Mouse (Mus musculus): ENCODE results near the gene Cnot3. TPM values are rescaled to one million over a fixed set of nuclear protein-coding genes. Genes with fewer than 3 reads are reported as not detected.

Cnot3 gene
- polyA plus RNA-seq, 1 experiment from 2014 or later = 51.4 TPM

DNA sequence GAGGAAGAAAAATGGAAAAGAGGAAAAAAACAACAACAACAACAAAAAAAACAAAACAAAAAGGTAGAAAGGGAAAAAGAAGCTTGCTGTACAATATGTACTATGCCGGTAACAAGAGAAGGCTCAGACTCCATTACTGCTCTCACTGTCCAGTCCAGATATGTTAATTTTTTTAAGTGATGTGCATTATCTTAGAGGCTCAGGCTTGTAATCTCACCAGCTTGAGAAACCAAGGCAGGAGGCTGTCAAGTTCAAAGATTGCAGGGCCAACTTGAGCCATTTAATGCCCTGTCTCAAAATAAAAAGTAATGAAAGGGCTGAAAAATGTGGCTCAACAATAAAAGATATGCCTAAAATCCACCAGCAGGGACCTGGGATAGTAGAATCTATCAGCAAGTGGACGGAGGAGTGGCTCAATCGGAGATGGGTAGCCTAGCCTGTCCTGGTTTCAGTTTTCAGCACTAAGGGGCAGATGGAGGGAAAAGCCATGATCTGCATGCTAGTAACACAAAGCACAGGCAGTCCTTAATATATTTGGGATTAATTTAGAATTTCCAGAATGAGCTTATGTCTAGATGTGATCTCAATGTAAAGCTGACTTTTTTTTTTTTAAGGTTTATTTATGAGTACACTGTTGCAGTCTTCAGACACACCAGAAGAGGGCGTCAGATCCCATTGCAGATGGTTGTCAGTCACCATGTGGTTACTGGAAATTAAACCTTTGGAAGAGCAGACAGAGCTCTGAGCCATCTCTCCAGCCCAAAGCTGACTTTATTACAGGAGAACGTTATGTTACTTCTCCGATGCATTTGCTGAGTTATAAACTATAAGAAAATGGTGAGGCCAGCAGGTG, 28.5 kb upstream of the Cnot3 start:
- WGBS = 41% methylated on average over 6 of the region's 6 CpGs
- H3K9ac ChIP-seq = no peak overlapping the region
- H3K4me1 ChIP-seq = 0 out of 2 replicates have a peak, but pooled peaks cover 7% of the 10 kb centered on the region
- H3K27me3 ChIP-seq = no peaks in the 10 kb centered on the region
- peak overlapping the region; percentile 74 for H3K4me3 ChIP-seq
- H3K27ac ChIP-seq = no peak overlapping the region
- H3K4me2 ChIP-seq = peak overlapping the region; percentile 71; the same call in 1 of the 2 replicates
- ATAC-seq (ENCODE audit: borderline replicate concordance, extremely low read depth, low FRiP score, low TSS enrichment) = peak; percentile 6; the same call in 1 of the 2 replicates
- H3K36me3 ChIP-seq = peaks cover 23% of the 10 kb centered on the region; the same call in 1 of the 2 replicates
- no peaks in the 10 kb centered on the region for H3K9me3 ChIP-seq

DNA sequence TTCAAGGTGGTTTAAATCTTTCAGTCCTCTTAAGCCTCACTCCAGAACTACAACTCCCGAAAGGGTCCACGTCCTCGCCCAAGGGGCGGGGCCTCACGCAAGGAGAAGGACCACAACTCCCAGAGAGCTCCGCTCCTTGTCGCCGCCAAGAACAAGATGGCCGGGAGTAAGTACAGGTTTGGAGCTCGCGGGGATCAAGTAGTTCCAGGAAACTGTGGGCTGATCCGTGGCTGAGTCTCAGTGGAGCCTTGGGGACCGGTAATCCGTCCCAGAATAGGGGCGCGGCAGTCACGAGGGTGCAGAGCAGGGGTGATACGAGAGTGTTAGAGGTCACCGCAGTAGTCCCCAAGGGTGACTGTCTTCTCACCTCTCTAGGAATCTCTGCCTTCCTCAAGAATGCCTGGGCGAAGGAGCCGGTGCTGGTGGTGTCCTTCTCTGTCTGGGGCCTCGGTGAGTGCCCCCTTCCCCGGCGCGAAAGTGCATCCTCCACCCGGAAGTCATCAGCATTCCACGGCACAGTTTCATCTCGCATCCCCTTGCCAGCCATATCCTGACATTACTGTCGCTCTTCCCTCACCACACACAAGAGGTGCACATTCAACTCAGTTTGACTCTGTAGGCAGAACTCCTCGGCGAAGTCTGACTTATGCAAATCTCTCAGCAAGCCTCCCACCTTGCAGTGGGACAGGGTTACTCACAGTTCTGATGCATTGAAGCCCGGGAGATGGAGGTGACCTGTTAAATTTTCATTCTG, 27.6 kb upstream of the Cnot3 start, which contains the start of gene Ndufa3:
Ndufa3 (plus strand) TSS at position 132 of the 754 bp plus-strand sequence.
- peak; percentile 95 for ATAC-seq (ENCODE audit: borderline replicate concordance, extremely low read depth, low FRiP score, low TSS enrichment)
- peak within 1 kb of the TSS; percentile 65 for H3K27ac ChIP-seq
- peak within 1 kb of the TSS; percentile 71 for H3K4me2 ChIP-seq
- H3K4me1 ChIP-seq = 0 out of 2 replicates have a peak, but pooled peaks cover 7% of the 10 kb centered on the region
- H3K36me3 ChIP-seq = peaks cover 30% of the 10 kb centered on the region
- H3K9ac ChIP-seq = peak within 1 kb of the TSS; percentile 79
- 2% methylated on average over 30 of the region's 32 CpGs for WGBS
- H3K4me3 ChIP-seq = peak within 1 kb of the TSS; percentile 74
- H3K27me3 ChIP-seq = no peaks in the 10 kb centered on the region
- H3K9me3 ChIP-seq = no peaks in the 10 kb centered on the region

DNA sequence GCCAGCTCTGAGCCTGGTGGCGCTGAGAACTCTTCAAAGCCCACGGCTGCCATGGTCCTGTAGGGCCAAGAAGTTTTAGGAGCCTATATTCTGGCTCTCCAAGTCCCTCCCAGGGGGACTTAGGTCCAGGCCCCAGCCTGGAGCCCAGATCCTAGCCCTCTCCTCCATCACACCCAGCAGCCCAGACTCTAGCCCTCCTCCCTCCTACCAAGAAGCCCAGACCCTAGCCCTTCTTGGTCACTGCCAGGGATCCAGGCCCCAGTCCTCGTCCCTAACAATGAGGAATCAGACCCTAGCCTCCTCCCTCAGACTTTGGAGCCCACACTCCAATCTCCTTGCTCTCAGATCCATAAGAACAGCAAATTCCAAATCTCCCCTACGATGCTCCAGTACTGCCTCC, 16.0 kb upstream of the Cnot3 start:
- H3K4me2 ChIP-seq = peak overlapping the region; percentile 95
- peak overlapping the region; percentile 76 for H3K4me3 ChIP-seq
- peaks cover 36% of the 10 kb centered on the region for H3K36me3 ChIP-seq
- no peaks in the 10 kb centered on the region for H3K27me3 ChIP-seq
- peaks cover 23% of the 10 kb centered on the region for H3K4me1 ChIP-seq
- H3K9ac ChIP-seq = peak overlapping the region; percentile 78
- peak; percentile 51; the same call in 1 of the 2 replicates for ATAC-seq (ENCODE audit: borderline replicate concordance, extremely low read depth, low FRiP score, low TSS enrichment)
- peak overlapping the region; percentile 87; the same call in 1 of the 2 replicates for H3K27ac ChIP-seq
- WGBS = 29% methylated on average over 4 of the region's 4 CpGs
- H3K9me3 ChIP-seq = no peaks in the 10 kb centered on the region

DNA sequence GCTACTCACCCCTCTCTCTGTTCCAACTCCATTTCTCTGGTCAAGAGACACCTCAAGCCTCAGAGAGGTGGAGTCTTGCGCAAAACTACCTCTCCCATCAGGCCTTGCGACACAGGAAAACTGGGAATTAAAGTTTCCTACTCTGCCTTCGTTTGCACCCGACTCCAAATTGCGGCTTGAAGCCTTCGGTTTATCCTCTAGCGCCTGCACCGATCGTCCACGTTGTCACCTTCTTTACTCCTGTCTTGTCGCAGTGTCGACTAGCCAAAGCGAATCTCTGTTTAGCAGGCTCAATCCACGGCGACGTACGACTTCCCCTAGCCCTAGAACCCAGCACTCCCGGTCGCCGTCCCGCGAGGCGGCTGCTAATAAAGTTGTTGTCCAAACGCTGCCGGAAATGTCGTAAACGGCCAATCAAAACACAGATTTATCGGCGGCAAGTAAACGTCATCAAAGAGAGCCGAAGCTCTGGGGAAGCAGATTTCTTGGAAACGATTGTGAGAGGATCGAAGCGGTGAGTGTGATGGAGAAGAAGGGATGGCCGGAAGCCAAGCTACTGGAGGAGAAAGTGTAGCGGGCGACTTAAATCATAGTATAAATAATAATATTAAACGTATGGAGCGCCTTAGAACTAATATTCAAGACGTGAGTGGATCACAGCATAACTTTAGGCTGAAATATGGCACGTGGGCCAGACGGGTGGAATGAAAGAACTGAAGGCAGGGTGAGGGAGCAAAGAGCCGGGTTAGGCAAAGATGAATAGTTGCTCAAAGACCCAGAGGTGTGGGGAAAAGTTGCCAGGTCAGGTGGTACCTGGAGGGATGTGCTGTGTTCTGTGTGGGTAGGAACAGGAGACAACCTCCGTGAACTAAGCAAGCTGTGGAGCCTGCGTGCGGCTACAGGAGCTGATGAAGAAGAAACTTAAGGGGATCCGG, 15.3 kb upstream of the Cnot3 start, which contains the start of the genes Tfpt and Prpf31:
Tfpt (minus strand) TSS at position 387 of the 935 bp plus-strand sequence.
Prpf31 (plus strand) TSS at position 443 of the 935 bp plus-strand sequence.
- peak; percentile 86 for ATAC-seq (ENCODE audit: borderline replicate concordance, extremely low read depth, low FRiP score, low TSS enrichment)

DNA sequence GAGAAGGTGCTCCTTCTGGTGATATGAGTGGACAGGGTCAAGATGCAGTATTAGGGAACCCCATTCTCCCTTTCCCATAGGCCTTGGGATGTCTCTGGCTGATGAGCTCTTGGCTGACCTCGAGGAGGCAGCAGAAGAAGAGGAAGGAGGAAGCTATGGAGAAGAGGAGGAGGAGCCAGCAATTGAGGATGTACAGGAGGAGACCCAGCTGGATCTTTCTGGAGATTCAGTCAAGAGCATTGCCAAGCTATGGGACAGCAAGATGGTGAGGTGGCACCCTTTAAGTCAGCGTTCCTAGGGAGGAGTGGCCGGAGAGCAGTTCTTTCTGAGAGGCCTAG, 14.6 kb upstream of the Cnot3 start:
- peaks cover 38% of the 10 kb centered on the region for H3K36me3 ChIP-seq
- no peak for ATAC-seq (ENCODE audit: borderline replicate concordance, extremely low read depth, low FRiP score, low TSS enrichment)
- H3K4me3 ChIP-seq = peak overlapping the region; percentile 76
- H3K4me2 ChIP-seq = peak overlapping the region; percentile 95
- peaks cover 23% of the 10 kb centered on the region for H3K4me1 ChIP-seq
- no peak overlapping the region for H3K27ac ChIP-seq
- H3K9me3 ChIP-seq = no peaks in the 10 kb centered on the region
- 54% methylated on average over 3 of the region's 3 CpGs for WGBS
- peak overlapping the region; percentile 78 for H3K9ac ChIP-seq
- no peaks in the 10 kb centered on the region for H3K27me3 ChIP-seq

More for the DNA sequence above, 15.3 kb upstream of the Cnot3 start, which contains the start of the genes Tfpt and Prpf31:
- peak within 1 kb of the TSS; percentile 95 for H3K4me2 ChIP-seq
- WGBS = 2% methylated on average over 47 of the region's 47 CpGs
- peaks cover 37% of the 10 kb centered on the region for H3K36me3 ChIP-seq
- H3K4me3 ChIP-seq = peak within 1 kb of the TSS; percentile 76
- H3K27ac ChIP-seq = peak within 1 kb of the TSS; percentile 87
- H3K9ac ChIP-seq = peak within 1 kb of the TSS; percentile 78
- no peaks in the 10 kb centered on the region for H3K27me3 ChIP-seq
- no peaks in the 10 kb centered on the region for H3K9me3 ChIP-seq
- peaks cover 23% of the 10 kb centered on the region for H3K4me1 ChIP-seq

DNA sequence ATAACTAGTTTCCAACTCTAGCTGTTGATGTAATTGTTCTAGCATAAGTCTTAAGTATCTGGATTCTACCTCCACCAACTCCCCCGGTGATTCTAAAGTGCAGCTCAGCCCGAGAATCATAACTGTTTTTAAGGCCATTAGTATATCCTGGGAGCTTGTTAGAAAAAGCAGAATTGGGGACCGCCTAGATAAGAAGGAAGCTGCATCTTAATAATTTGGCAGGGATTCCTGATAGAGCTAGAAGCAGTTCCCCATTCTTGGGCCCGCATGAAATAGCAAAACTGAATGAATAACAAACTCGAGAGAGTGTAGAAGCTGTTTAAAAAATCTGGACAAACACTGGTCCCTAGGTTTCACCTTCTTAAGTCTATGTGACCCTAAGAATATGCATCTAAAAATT, 1.7 kb upstream of the Cnot3 start:
- Histone ChIP-seq H3K4me2 (peak overlapping the region; percentile 64; the same call in 1 of the 2 replicates), H3K9me3 (no peaks in the 10 kb centered on the region), H3K9ac (no peak overlapping the region), H3K27ac (no peak overlapping the region), H3K36me3 (peaks cover 34% of the 10 kb centered on the region), H3K27me3 (no peaks in the 10 kb centered on the region), H3K4me3 (no peak overlapping the region), H3K4me1 (peaks cover 29% of the 10 kb centered on the region)
- 64% methylated on average over 5 of the region's 5 CpGs for WGBS
- no peak for ATAC-seq (ENCODE audit: borderline replicate concordance, extremely low read depth, low FRiP score, low TSS enrichment)

DNA sequence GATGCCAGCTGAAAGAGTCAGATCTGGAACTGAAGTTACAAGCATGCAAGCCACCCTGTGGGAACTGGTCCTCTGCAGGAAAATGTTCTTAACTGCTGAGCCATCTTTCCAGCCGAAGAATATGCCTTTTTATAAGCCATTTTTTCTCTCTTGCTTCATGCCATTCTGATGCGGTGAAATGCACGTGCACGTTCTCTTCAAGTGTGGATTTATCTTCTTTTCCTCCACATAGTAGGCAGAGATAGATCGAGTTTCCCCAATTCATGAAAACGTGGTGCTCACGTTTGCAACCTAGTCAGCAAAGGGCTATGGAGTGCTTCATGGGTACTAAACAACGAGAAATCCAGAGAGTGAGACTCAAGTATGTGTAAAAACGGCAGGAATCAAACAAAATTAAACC, 1.2 kb upstream of the Cnot3 start:
- H3K9ac ChIP-seq = no peak overlapping the region
- H3K27ac ChIP-seq = 0 out of 2 replicates have a peak overlapping the region, but pooled peaks have one; percentile 82
- H3K9me3 ChIP-seq = no peaks in the 10 kb centered on the region
- peaks cover 30% of the 10 kb centered on the region for H3K36me3 ChIP-seq
- H3K27me3 ChIP-seq = no peaks in the 10 kb centered on the region
- H3K4me1 ChIP-seq = peaks cover 33% of the 10 kb centered on the region
- 22% methylated on average over 9 of the region's 9 CpGs for WGBS
- H3K4me2 ChIP-seq = peak overlapping the region; percentile 64
- H3K4me3 ChIP-seq = peak overlapping the region; percentile 88
- no peak for ATAC-seq (ENCODE audit: borderline replicate concordance, extremely low read depth, low FRiP score, low TSS enrichment)

DNA sequence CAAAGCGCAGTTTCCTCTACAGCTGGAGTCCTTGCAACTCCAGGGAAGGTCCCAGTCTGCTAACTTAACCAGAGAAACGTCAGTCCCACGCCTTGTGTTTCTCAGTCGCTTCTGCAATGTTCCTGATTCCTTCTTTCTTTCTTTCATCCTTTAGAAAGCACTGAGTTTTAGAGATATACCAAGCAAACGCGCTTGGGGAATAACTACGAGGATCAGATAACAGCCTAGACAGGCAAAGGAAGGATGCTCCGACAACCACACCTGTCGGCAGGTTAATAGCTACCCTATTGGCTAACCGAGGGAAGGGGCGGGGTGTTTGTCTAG, 758 bp upstream of the Cnot3 start:
- ATAC-seq (ENCODE audit: borderline replicate concordance, extremely low read depth, low FRiP score, low TSS enrichment) = no peak
- Histone ChIP-seq H3K4me1 (peaks cover 33% of the 10 kb centered on the region), H3K27me3 (no peaks in the 10 kb centered on the region), H3K4me3 (peak overlapping the region; percentile 88), H3K4me2 (peak overlapping the region; percentile 64), H3K27ac (peak overlapping the region; percentile 82), H3K9me3 (no peaks in the 10 kb centered on the region), H3K9ac (no peak overlapping the region), H3K36me3 (peaks cover 32% of the 10 kb centered on the region)
- whole genome bisulfite sequencing = under 1% methylated on average over 11 of the region's 11 CpGs

DNA sequence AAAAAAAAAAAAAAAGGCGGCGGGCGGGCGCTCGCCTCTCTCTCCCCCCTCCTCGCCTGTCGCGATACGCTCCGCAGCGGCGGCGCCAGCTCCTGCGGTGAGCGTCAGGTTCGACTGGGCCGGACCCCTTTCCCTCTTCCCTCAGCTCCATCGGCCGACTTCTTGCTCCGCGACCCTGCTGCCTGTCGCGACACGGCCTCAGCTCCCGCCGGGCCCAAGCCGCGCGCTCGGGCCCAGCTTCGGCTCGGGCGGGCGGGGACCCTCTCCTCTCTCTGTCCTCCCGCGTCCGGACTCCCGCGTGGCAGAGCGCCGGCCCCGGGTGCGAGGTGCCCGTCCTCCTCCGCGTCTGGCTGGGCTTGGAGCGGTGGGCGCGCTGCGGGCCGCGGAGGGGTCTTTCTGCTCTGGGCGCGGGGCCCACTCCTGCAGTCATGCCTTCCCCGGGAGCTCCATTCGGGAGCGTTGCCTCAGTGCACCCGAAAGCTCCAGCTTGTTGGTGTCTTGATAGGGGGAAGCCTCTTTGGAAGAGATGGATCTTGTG, 489 bp downstream of the Cnot3 start:
- no peaks in the 10 kb centered on the region for H3K27me3 ChIP-seq
- ATAC-seq (ENCODE audit: borderline replicate concordance, extremely low read depth, low FRiP score, low TSS enrichment) = no peak; the same call in none of the 2 replicates
- H3K27ac ChIP-seq = peak overlapping the region; percentile 98
- peaks cover 29% of the 10 kb centered on the region for H3K36me3 ChIP-seq
- H3K9me3 ChIP-seq = no peaks in the 10 kb centered on the region
- peaks cover 33% of the 10 kb centered on the region for H3K4me1 ChIP-seq
- H3K4me2 ChIP-seq = peak overlapping the region; percentile 78
- 0% methylated on average over 39 of the region's 58 CpGs for WGBS
- H3K9ac ChIP-seq = peak overlapping the region; percentile 99
- H3K4me3 ChIP-seq = peak overlapping the region; percentile 88

DNA sequence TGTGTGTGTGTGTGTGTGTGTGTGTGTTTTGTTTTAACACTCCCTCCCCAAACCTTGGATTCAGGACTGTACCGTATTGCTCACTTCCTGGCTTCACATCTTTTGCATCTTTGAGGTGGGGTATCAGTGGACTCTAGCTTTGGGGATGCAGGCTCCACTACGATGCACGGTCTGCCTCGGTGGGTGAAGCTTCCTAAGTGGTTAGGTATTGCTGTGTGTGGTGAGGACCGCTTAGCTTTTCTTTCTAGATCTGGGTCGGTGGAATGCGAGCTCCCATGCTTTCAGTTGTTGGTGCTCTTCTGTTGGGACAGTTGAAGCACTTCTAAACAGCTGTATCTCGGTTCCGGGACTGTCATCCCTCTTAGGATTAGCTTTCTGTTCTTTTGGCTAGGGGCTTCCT, 1.1 kb downstream of the Cnot3 start:
- H3K36me3 ChIP-seq = peaks cover 29% of the 10 kb centered on the region
- no peaks in the 10 kb centered on the region for H3K9me3 ChIP-seq
- H3K27ac ChIP-seq = no peak overlapping the region
- H3K4me3 ChIP-seq = peak overlapping the region; percentile 88
- no peaks in the 10 kb centered on the region for H3K27me3 ChIP-seq
- 5% methylated on average over 9 of the region's 9 CpGs for WGBS
- no peak for ATAC-seq (ENCODE audit: borderline replicate concordance, extremely low read depth, low FRiP score, low TSS enrichment)
- peak overlapping the region; percentile 99 for H3K9ac ChIP-seq
- H3K4me1 ChIP-seq = peaks cover 33% of the 10 kb centered on the region
- peak overlapping the region; percentile 78 for H3K4me2 ChIP-seq

DNA sequence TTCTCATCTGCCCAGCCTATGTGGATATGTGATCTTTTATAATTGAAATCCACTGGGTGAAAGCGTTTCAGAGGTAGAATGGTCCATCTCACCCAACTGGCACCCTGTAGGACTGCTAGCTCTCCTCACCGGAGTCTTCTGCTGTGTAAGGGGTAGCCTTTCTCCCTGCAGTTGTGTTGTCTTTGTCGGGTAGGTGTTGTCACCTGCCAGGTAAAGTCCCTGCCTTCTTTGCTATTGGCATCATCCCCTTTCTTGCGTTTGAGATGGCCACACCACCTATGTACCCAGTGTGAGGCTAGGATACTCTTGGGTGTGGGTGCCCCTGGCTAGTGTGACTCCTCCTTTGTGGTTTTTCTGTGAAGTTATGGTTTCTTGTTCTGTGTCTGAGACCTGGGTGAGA, 1.6 kb downstream of the Cnot3 start:
- 56% methylated on average over 4 of the region's 4 CpGs for WGBS
- no peak for ATAC-seq (ENCODE audit: borderline replicate concordance, extremely low read depth, low FRiP score, low TSS enrichment)

More for the DNA sequence above, 1.6 kb downstream of the Cnot3 start:
- H3K27ac ChIP-seq = no peak overlapping the region
- peak overlapping the region; percentile 99 for H3K9ac ChIP-seq
- H3K4me2 ChIP-seq = peak overlapping the region; percentile 78
- H3K27me3 ChIP-seq = no peaks in the 10 kb centered on the region
- no peaks in the 10 kb centered on the region for H3K9me3 ChIP-seq
- peaks cover 33% of the 10 kb centered on the region for H3K4me1 ChIP-seq
- H3K36me3 ChIP-seq = peaks cover 29% of the 10 kb centered on the region
- peak overlapping the region; percentile 88 for H3K4me3 ChIP-seq

Data from lung, embryonic 15.5 days (tissue).